Mouse (Mus musculus): ENCODE measurements around the gene Nsun4. TPM values are rescaled to one million over a fixed set of nuclear protein-coding genes. Genes with fewer than 3 reads are reported as not detected.

Nsun4 gene
- polyA plus RNA-seq, 1 experiment: 10.5 TPM

DNA sequence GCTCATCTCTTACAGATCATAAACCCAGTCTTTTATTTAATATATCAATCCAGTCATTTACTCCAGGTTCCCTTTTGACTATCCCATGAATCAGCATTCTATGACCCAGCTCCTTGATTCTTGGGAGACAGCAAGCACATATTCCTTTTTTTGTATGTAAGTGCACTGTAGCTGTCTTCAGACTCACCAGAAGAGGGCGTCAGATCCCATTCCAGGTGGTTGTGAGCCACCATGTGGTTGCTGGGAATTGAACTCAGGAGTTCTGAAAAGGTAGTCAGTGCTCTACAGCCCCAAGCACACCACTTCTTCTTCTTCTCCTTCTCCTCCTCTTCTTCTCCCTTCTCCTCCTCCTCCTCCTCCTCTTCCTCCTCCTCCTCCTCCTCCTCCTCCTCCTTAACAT is 3.9 kb upstream of the Nsun4 start:
- TF ChIP-seq CTCF (IDR thresholded peaks at IDR 0.05; ENCODE audit: borderline replicate concordance, insufficient read depth, low read depth, low read length): no peak
- no peak for TF ChIP-seq POLR2A (IDR thresholded peaks at IDR 0.05; ENCODE audit: borderline replicate concordance, insufficient read depth, low read length)
- 0% methylated on average over 1 of the region's 1 CpGs for WGBS
- no peak overlapping the region for H3K27ac ChIP-seq (ENCODE audit: insufficient read depth, low read length)
- no peaks in the 10 kb centered on the region for H3K27me3 ChIP-seq (ENCODE audit: control insufficient read depth, insufficient read depth, low read length)
- H3K4me1 ChIP-seq (ENCODE audit: control insufficient read depth, insufficient read depth, low read length): no peaks in the 10 kb centered on the region
- no peak overlapping the region for H3K4me3 ChIP-seq (replicated peaks; ENCODE audit: insufficient read depth, low read depth, low read length)
- no peak for DNase-seq

DNA sequence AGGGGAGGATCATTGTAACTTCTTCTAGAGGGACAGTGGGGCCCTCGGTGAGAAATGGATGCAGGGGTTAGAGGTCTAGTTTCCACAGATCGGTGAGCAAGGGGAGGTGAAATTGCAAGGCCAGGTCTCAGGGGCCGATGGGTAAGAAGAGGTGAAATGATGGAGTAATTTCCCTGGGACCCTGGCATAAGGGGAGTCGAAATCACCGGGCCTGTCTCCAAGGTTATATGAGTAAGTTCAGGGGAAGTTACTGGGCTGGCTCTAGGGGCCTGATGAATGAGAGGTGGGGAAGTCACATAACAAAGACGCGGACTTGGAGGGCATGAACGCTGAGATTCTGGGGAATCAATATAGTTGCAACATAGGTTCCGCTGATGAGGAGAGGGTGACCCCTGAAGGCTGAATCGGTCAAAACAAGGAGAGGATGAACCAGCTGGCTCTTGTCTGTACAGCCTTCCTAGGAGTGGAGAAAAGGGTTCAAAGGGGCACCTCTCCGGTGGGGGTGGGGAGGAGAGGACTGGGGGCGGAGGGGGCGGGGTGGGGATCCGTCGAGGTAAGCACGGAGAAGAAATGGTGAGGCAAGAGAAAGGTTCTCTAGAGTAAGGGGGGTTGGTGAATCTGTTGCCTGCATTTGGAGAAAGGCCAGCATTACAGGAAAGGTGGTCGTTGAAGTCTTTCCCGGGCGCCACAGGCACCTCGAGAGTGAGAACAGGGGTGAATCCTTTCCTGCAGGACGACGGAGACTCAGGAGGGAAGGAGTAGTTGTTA is 966 bp downstream of the Nsun4 start:
- TF ChIP-seq POLR2A (IDR thresholded peaks at IDR 0.05; ENCODE audit: borderline replicate concordance, insufficient read depth, low read length) (no peak), CTCF (IDR thresholded peaks at IDR 0.05; ENCODE audit: borderline replicate concordance, insufficient read depth, low read depth, low read length) (peak; percentile 38; the same call in 1 of the 2 replicates)
- WGBS: 10% methylated on average over 22 of the region's 22 CpGs
- Histone ChIP-seq H3K27ac (ENCODE audit: insufficient read depth, low read length) (no peak overlapping the region), H3K4me1 (ENCODE audit: control insufficient read depth, insufficient read depth, low read length) (no peaks in the 10 kb centered on the region), H3K27me3 (ENCODE audit: control insufficient read depth, insufficient read depth, low read length) (no peaks in the 10 kb centered on the region), H3K4me3 (replicated peaks; ENCODE audit: insufficient read depth, low read depth, low read length) (peak overlapping the region; percentile 94)
- peak; percentile 38 to 48 for DNase-seq

DNA sequence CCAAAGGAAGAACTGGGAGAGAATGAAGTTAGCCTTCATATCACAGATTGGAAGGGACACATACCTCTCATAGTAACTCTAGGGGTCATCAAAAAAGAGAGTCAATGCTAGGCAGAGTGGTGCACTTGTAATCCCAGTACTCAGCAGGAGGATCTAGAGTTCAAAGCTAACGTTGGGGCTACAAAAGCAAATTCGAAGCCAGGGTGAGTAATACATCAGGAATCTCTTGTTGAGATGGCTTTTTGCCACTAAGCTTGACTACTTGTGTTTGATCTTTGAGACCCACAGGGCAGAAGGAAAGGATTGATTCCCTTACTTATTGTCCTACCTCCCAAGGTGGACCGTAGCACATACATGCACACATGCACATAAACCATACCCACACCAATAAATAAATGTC is 4.5 kb downstream of the Nsun4 start:
- no peaks in the 10 kb centered on the region for H3K27me3 ChIP-seq (ENCODE audit: control insufficient read depth, insufficient read depth, low read length)
- WGBS: 80% methylated on average over 3 of the region's 3 CpGs
- H3K4me3 ChIP-seq (replicated peaks; ENCODE audit: insufficient read depth, low read depth, low read length): no peak overlapping the region
- DNase-seq: no peak
- H3K4me1 ChIP-seq (ENCODE audit: control insufficient read depth, insufficient read depth, low read length): no peaks in the 10 kb centered on the region
- no peak for TF ChIP-seq POLR2A (IDR thresholded peaks at IDR 0.05; ENCODE audit: borderline replicate concordance, insufficient read depth, low read length)
- TF ChIP-seq CTCF (IDR thresholded peaks at IDR 0.05; ENCODE audit: borderline replicate concordance, insufficient read depth, low read depth, low read length): no peak
- H3K27ac ChIP-seq (ENCODE audit: insufficient read depth, low read length): no peak overlapping the region

DNA sequence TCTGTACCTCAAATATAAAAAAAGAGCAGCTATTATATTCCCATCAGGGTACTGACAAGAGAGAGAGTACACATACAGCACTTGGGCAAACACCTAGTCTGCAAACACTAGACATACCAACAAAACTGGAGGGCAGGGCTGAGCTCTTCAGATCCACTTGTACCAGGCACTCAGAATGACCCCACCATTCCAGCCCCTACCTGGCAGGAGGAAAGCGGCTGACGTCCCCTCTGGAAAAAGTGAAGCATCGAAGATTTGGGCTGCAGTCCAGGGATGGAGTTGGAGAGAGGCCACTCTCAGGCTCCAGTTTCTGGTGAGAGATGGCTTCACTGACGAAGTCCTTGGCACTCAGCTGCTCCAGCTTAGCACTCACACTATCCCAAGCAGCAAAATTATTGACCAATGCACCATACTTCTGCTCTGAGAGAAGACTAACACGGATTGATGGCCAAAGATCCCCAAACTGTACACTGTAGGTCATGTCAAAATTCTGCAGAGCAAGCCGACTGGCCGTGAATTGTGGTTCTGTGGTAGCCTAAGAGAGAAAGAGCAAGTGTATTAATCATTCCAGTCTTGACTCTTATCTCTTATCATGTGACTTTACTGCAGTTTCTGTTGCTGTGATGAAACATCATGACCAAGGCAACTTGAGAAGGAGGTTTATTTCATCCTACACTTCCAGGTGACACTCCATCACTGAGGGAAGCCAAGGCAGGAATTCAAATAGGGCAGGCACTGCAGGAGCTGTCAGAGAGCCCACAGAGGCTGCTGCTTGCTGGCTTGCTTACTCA is 5.4 kb downstream of the Nsun4 start:
- no peak overlapping the region for H3K27ac ChIP-seq (ENCODE audit: insufficient read depth, low read length)

DNA sequence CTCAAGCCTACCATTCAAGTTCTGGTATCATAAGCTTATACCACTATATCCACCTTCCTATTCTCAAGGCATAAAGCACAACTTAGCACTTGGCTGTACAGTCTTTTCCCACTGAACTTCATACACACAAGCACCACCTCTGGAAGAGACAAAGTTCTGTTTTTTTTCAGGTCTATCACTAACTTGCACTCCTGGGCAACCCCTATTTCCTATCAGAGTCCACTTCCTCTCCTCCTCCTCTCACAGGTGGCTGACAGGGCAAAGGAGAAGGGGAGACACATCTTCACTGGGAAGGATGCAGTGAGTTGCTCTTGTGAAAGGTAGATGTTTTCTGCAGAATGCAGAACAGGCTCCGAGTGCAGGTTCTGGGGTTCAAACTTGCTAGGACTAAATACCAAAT is 6.0 kb downstream of the Nsun4 start:
- no peak overlapping the region for H3K27ac ChIP-seq (ENCODE audit: insufficient read depth, low read length)
- WGBS: 100% methylated on average over 1 of the region's 1 CpGs
- no peak for DNase-seq
- H3K4me3 ChIP-seq (replicated peaks; ENCODE audit: insufficient read depth, low read depth, low read length): no peak overlapping the region
- no peaks in the 10 kb centered on the region for H3K27me3 ChIP-seq (ENCODE audit: control insufficient read depth, insufficient read depth, low read length)
- TF ChIP-seq POLR2A (IDR thresholded peaks at IDR 0.05; ENCODE audit: borderline replicate concordance, insufficient read depth, low read length): no peak
- no peak for TF ChIP-seq CTCF (IDR thresholded peaks at IDR 0.05; ENCODE audit: borderline replicate concordance, insufficient read depth, low read depth, low read length)
- H3K4me1 ChIP-seq (ENCODE audit: control insufficient read depth, insufficient read depth, low read length): no peaks in the 10 kb centered on the region

More for the DNA sequence above, 5.4 kb downstream of the Nsun4 start:
- WGBS: 44% methylated on average over 7 of the region's 7 CpGs
- no peak overlapping the region for H3K4me3 ChIP-seq (replicated peaks; ENCODE audit: insufficient read depth, low read depth, low read length)
- no peaks in the 10 kb centered on the region for H3K27me3 ChIP-seq (ENCODE audit: control insufficient read depth, insufficient read depth, low read length)
- H3K4me1 ChIP-seq (ENCODE audit: control insufficient read depth, insufficient read depth, low read length): no peaks in the 10 kb centered on the region
- no peak for DNase-seq
- no peak for TF ChIP-seq CTCF (IDR thresholded peaks at IDR 0.05; ENCODE audit: borderline replicate concordance, insufficient read depth, low read depth, low read length)
- no peak for TF ChIP-seq POLR2A (IDR thresholded peaks at IDR 0.05; ENCODE audit: borderline replicate concordance, insufficient read depth, low read length)

DNA sequence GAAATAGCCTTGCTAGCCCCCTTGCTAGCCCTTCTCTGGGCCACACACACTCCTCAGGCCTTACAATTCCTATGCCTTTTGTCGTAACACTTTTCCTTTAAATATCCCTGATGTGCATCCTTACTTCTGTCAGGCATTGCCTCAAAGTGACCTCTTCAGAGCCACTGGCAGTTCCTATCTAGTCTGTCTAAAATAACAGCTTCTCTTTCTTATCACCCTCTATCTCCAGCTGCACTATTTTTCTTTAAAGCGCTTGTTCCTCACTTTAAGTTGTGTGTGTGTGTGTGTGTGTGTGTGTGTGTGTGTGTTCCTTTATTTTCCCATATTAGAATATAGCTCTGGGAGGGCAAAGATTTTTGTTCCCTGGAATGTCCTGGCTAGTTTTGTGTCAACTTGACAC is 7.1 kb downstream of the Nsun4 start:
- Histone ChIP-seq H3K4me1 (ENCODE audit: control insufficient read depth, insufficient read depth, low read length) (no peaks in the 10 kb centered on the region), H3K27me3 (ENCODE audit: control insufficient read depth, insufficient read depth, low read length) (no peaks in the 10 kb centered on the region), H3K27ac (ENCODE audit: insufficient read depth, low read length) (no peak overlapping the region), H3K4me3 (replicated peaks; ENCODE audit: insufficient read depth, low read depth, low read length) (no peak overlapping the region)
- TF ChIP-seq CTCF (IDR thresholded peaks at IDR 0.05; ENCODE audit: borderline replicate concordance, insufficient read depth, low read depth, low read length): no peak
- TF ChIP-seq POLR2A (IDR thresholded peaks at IDR 0.05; ENCODE audit: borderline replicate concordance, insufficient read depth, low read length): no peak
- DNase-seq: no peak
- WGBS: 96% methylated on average over 2 of the region's 2 CpGs

DNA sequence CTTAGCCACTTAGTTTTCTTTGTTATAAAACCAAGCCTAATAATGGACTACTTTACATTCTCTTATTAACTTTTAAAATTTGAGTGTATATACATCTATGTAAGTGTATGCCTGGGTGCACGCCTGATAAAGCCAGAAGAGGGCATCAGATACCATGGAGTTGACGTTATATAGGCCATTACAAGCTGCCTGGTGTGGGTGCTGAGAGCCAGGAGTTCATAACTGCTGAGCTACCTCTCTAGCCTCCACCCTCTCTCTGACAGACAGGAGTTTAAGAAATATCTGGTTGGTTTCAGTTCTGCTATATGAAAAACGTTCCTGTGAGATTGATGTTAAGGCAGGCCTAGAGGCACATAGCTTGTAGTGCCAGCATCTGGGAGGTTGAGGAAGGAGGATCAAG is 11.5 kb downstream of the Nsun4 start:
- WGBS: 77% methylated on average over 3 of the region's 3 CpGs
- Histone ChIP-seq H3K27ac (ENCODE audit: insufficient read depth, low read length) (no peak overlapping the region), H3K4me3 (replicated peaks; ENCODE audit: insufficient read depth, low read depth, low read length) (no peak overlapping the region), H3K4me1 (ENCODE audit: control insufficient read depth, insufficient read depth, low read length) (no peaks in the 10 kb centered on the region), H3K27me3 (ENCODE audit: control insufficient read depth, insufficient read depth, low read length) (no peaks in the 10 kb centered on the region)
- DNase-seq: no peak
- TF ChIP-seq CTCF (IDR thresholded peaks at IDR 0.05; ENCODE audit: borderline replicate concordance, insufficient read depth, low read depth, low read length) (no peak), POLR2A (IDR thresholded peaks at IDR 0.05; ENCODE audit: borderline replicate concordance, insufficient read depth, low read length) (no peak)

DNA sequence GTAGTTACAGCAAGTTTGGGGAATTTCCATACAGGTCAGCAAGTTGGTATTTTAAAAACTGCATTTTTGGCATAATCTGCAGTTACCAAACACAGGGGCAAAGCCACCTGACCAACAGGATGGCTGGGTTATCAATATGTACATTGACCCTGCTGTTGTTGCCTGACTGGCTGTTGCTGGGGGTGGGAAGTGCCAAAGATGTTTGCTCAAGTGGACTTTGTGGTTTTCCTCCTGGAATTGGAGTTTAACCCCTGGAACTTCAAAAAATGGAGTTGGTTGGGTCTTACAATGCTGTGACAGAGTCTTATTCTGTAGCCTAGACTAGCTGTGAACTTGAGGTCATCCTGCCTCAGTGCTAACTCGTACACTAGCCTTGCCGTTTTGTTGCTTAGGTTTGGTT is 13.2 kb downstream of the Nsun4 start:
- H3K27ac ChIP-seq (ENCODE audit: insufficient read depth, low read length): no peak overlapping the region
- no peak overlapping the region for H3K4me3 ChIP-seq (replicated peaks; ENCODE audit: insufficient read depth, low read depth, low read length)
- 95% methylated on average over 2 of the region's 2 CpGs for WGBS
- TF ChIP-seq CTCF (IDR thresholded peaks at IDR 0.05; ENCODE audit: borderline replicate concordance, insufficient read depth, low read depth, low read length): no peak
- TF ChIP-seq POLR2A (IDR thresholded peaks at IDR 0.05; ENCODE audit: borderline replicate concordance, insufficient read depth, low read length): no peak
- no peaks in the 10 kb centered on the region for H3K27me3 ChIP-seq (ENCODE audit: control insufficient read depth, insufficient read depth, low read length)
- no peak for DNase-seq
- H3K4me1 ChIP-seq (ENCODE audit: control insufficient read depth, insufficient read depth, low read length): no peaks in the 10 kb centered on the region

All from cerebellum, adult 2 months (tissue).